Mouse (Mus musculus) brain, adult 2 months (tissue): Measurements from ENCODE around the gene Nktr.

ENCODE experiments used
- DNase-seq: peaks from one replicate; pipeline ENCODE4 v3.0.0; 2011; ENCODE audit warnings: low read depth, low spot score

Gene Nktr

GRCm38 (mm10) chr9:121718792-121719318 is at the start of gene Nktr:
Gene Nktr, plus strand, starts transcription at chr9:121719169.
- peak; percentile 99 for DNase-seq

- DNase-seq: peak; percentile 47
Measured at GRCm38 (mm10) chr9:121669348-121669791, 49.6 kb upstream of the Nktr start.

- DNase-seq: peak; percentile 86
Measured at GRCm38 (mm10) chr9:121671300-121671699, 47.7 kb upstream of the Nktr start.

GRCm38 (mm10) chr9:121672311-121672710 is 46.7 kb upstream of the Nktr start:
- peak; percentile 20 for DNase-seq

GRCm38 (mm10) chr9:121673716-121674115 is 45.3 kb upstream of the Nktr start:
- DNase-seq: no peak

GRCm38 (mm10) chr9:121675011-121675410 is 44.0 kb upstream of the Nktr start:
- no peak for DNase-seq

- DNase-seq: no peak
Measured at GRCm38 (mm10) chr9:121675556-121675955, 43.4 kb upstream of the Nktr start.

GRCm38 (mm10) chr9:121677069-121677468 is 41.9 kb upstream of the Nktr start:
- DNase-seq: no peak

GRCm38 (mm10) chr9:121677476-121677875 is 41.5 kb upstream of the Nktr start:
- no peak for DNase-seq

GRCm38 (mm10) chr9:121679549-121679948 is 39.4 kb upstream of the Nktr start:
- peak; percentile 70 for DNase-seq

- no peak for DNase-seq
Measured at GRCm38 (mm10) chr9:121681191-121681590, 37.8 kb upstream of the Nktr start.

- DNase-seq: peak; percentile 53
Measured at GRCm38 (mm10) chr9:121682037-121682680, 36.8 kb upstream of the Nktr start.

GRCm38 (mm10) chr9:121684702-121685101 is 34.3 kb upstream of the Nktr start:
- DNase-seq: no peak

GRCm38 (mm10) chr9:121690200-121690651 is 28.7 kb upstream of the Nktr start:
- peak; percentile 89 for DNase-seq

GRCm38 (mm10) chr9:121690734-121691133 is 28.2 kb upstream of the Nktr start:
- no peak for DNase-seq

GRCm38 (mm10) chr9:121694736-121695135 is 24.2 kb upstream of the Nktr start:
- no peak for DNase-seq

- DNase-seq: peak; percentile 45
Measured at GRCm38 (mm10) chr9:121696626-121697025, 22.3 kb upstream of the Nktr start.

- peak; percentile 57 for DNase-seq
Measured at GRCm38 (mm10) chr9:121697150-121698049, 21.6 kb upstream of the Nktr start.

- no peak for DNase-seq
Measured at GRCm38 (mm10) chr9:121704261-121704645, 14.7 kb upstream of the Nktr start.

GRCm38 (mm10) chr9:121704646-121705625 is 14.0 kb upstream of the Nktr start, which contains the start of gene Sec22c:
Gene Sec22c, minus strand, starts transcription at chr9:121705490.
- peak; percentile 97 for DNase-seq

GRCm38 (mm10) chr9:121706029-121706675 is 12.8 kb upstream of the Nktr start:
- no peak for DNase-seq
